Mouse (Mus musculus) midbrain, embryonic 10.5 days (tissue): ENCODE measurements around the gene Eva1b. TPM values are rescaled to one million over a fixed set of nuclear protein-coding genes. Genes with fewer than 3 reads are reported as not detected.

ENCODE experiments used
- DNase-seq: peaks from one replicate; pipeline ENCODE4 v3.0.0-alpha.2; 2017; ENCODE audit warnings: low spot score
- H3K27ac ChIP-seq: fragments of 300-500 bp; sonication (generic); replicated peaks from 2 replicates; pipeline ENCODE4 v1.5.1; 2016; ENCODE audit warnings: mild to moderate bottlenecking
- H3K27me3 ChIP-seq: fragments of 300-500 bp; sonication (generic); 2 replicates; pipeline ENCODE4 v1.6.1; 2016; ENCODE audit warnings: low read depth, mild to moderate bottlenecking; ENCODE audit not compliant: poor library complexity, severe bottlenecking
- H3K36me3 ChIP-seq: fragments of 300-500 bp; sonication (generic); 2 replicates; pipeline ENCODE4 v1.6.1; 2016; ENCODE audit warnings: mild to moderate bottlenecking, moderate library complexity
- H3K4me1 ChIP-seq: fragments of 300-500 bp; sonication (generic); 2 replicates; pipeline ENCODE4 v1.6.1; 2016
- H3K4me3 ChIP-seq: fragments of 300-500 bp; sonication (generic); 2 replicates; pipeline ENCODE4 v1.5.1; 2016; ENCODE audit warnings: mild to moderate bottlenecking, moderate library complexity
- H3K9me3 ChIP-seq: fragments of 300-500 bp; sonication (generic); replicated peaks from 2 replicates; pipeline ENCODE4 v1.6.1; 2016; ENCODE audit warnings: mild to moderate bottlenecking
- WGBS: fragments of 180-500 bp; shearing (Covaris S2); methylation state at CpG from one replicate; pipeline ENCODE4 v1.1.7; 2016; 5-methylcytosine and 5-hydroxymethylcytosine counted together
- polyA plus RNA-seq: library from polyadenylated mRNA; unstranded; fragments of >200 nt; fragmentation: Nextera tagmentation; extraction: Ambion mirVana; gene quantifications from 2 replicates; pipeline ENCODE4 v1.2.1, GENCODE M21; 2016

The Eva1b gene
- 22.1 and 25.0 TPM in 2 replicates for polyA plus RNA-seq

GRCm38 (mm10) chr4:126147533-126148160, at the start of gene Eva1b:
Eva1b (plus strand) TSS chr4:126147744.
- peaks cover 65% of the 10 kb centered on the region for H3K27me3 ChIP-seq

GRCm38 (mm10) chr4:126099365-126099764, 48.2 kb upstream of the Eva1b start:
- Histone ChIP-seq H3K4me3 (no peak overlapping the region), H3K27ac (no peak overlapping the region), H3K9me3 (no peaks in the 10 kb centered on the region), H3K4me1 (peaks cover 43% of the 10 kb centered on the region), H3K36me3 (peaks cover 26% of the 10 kb centered on the region), H3K27me3 (no peaks in the 10 kb centered on the region)
- DNase-seq = no peak
- WGBS = 88% methylated on average over 3 of the region's 3 CpGs

More at GRCm38 (mm10) chr4:126147533-126148160, at the start of gene Eva1b:
- WGBS = 2% methylated on average over 24 of the region's 24 CpGs
- H3K27ac ChIP-seq = peak within 1 kb of the TSS; percentile 80
- H3K9me3 ChIP-seq = no peaks in the 10 kb centered on the region
- peak within 1 kb of the TSS; percentile 61 for H3K4me3 ChIP-seq
- no peaks in the 10 kb centered on the region for H3K36me3 ChIP-seq
- peak; percentile 74 for DNase-seq
- peaks cover 47% of the 10 kb centered on the region for H3K4me1 ChIP-seq

GRCm38 (mm10) chr4:126100764-126101163, 46.8 kb upstream of the Eva1b start:
- H3K9me3 ChIP-seq = no peaks in the 10 kb centered on the region
- H3K27ac ChIP-seq = no peak overlapping the region
- H3K27me3 ChIP-seq = no peaks in the 10 kb centered on the region
- peaks cover 26% of the 10 kb centered on the region for H3K36me3 ChIP-seq
- H3K4me3 ChIP-seq = no peak overlapping the region
- 85% methylated on average over 3 of the region's 3 CpGs for WGBS
- DNase-seq = no peak
- H3K4me1 ChIP-seq = peaks cover 57% of the 10 kb centered on the region

- DNase-seq = no peak
- 50% methylated on average over 7 of the region's 7 CpGs for WGBS
- peaks cover 54% of the 10 kb centered on the region for H3K4me1 ChIP-seq
- H3K27ac ChIP-seq = peak overlapping the region; percentile 89
- no peaks in the 10 kb centered on the region for H3K9me3 ChIP-seq
- peaks cover 26% of the 10 kb centered on the region for H3K36me3 ChIP-seq
- H3K4me3 ChIP-seq = peak overlapping the region; percentile 98; the same call in 1 of the 2 replicates
- H3K27me3 ChIP-seq = no peaks in the 10 kb centered on the region
Measured at GRCm38 (mm10) chr4:126102061-126102841, 45.3 kb upstream of the Eva1b start.

GRCm38 (mm10) chr4:126103057-126103581, 44.4 kb upstream of the Eva1b start:
- H3K9me3 ChIP-seq = no peaks in the 10 kb centered on the region
- peak overlapping the region; percentile 98 for H3K4me3 ChIP-seq
- H3K27me3 ChIP-seq = no peaks in the 10 kb centered on the region
- peaks cover 52% of the 10 kb centered on the region for H3K4me1 ChIP-seq
- H3K27ac ChIP-seq = peak overlapping the region; percentile 89
- peak; percentile 61 for DNase-seq
- H3K36me3 ChIP-seq = peaks cover 22% of the 10 kb centered on the region
- 3% methylated on average over 15 of the region's 15 CpGs for WGBS

GRCm38 (mm10) chr4:126103590-126104068, 43.9 kb upstream of the Eva1b start, which contains the start of gene Stk40:
Stk40 (plus strand) TSS chr4:126103957.
- Histone ChIP-seq H3K27ac (peak within 1 kb of the TSS; percentile 89), H3K4me3 (peak within 1 kb of the TSS; percentile 98), H3K4me1 (peaks cover 56% of the 10 kb centered on the region), H3K9me3 (no peaks in the 10 kb centered on the region), H3K27me3 (no peaks in the 10 kb centered on the region), H3K36me3 (peaks cover 17% of the 10 kb centered on the region)
- peak; percentile 98 for DNase-seq
- WGBS = under 1% methylated on average over 33 of the region's 34 CpGs

GRCm38 (mm10) chr4:126104261-126105075, 43.1 kb upstream of the Eva1b start:
- WGBS = 3% methylated on average over 34 of the region's 34 CpGs
- Histone ChIP-seq H3K9me3 (no peaks in the 10 kb centered on the region), H3K27me3 (no peaks in the 10 kb centered on the region), H3K4me3 (peak overlapping the region; percentile 98), H3K4me1 (peaks cover 64% of the 10 kb centered on the region), H3K27ac (peak overlapping the region; percentile 89), H3K36me3 (peaks cover 10% of the 10 kb centered on the region; the same call in 1 of the 2 replicates)
- no peak for DNase-seq

GRCm38 (mm10) chr4:126105131-126105783, 42.3 kb upstream of the Eva1b start:
- Histone ChIP-seq H3K36me3 (0 out of 2 replicates have a peak, but pooled peaks cover 7% of the 10 kb centered on the region), H3K27me3 (no peaks in the 10 kb centered on the region), H3K27ac (no peak overlapping the region), H3K4me1 (peaks cover 71% of the 10 kb centered on the region), H3K4me3 (peak overlapping the region; percentile 98), H3K9me3 (no peaks in the 10 kb centered on the region)
- DNase-seq = no peak
- 60% methylated on average over 7 of the region's 7 CpGs for WGBS

- no peak overlapping the region for H3K27ac ChIP-seq
- no peaks in the 10 kb centered on the region for H3K36me3 ChIP-seq
- no peaks in the 10 kb centered on the region for H3K27me3 ChIP-seq
- no peak overlapping the region for H3K4me3 ChIP-seq
- DNase-seq = no peak
- no peaks in the 10 kb centered on the region for H3K9me3 ChIP-seq
- 32% methylated on average over 8 of the region's 8 CpGs for WGBS
- H3K4me1 ChIP-seq = peaks cover 71% of the 10 kb centered on the region
Measured at GRCm38 (mm10) chr4:126108061-126108740, 39.3 kb upstream of the Eva1b start.

GRCm38 (mm10) chr4:126109613-126110373, 37.8 kb upstream of the Eva1b start:
- H3K27ac ChIP-seq = peak overlapping the region; percentile 75
- WGBS = 87% methylated on average over 10 of the region's 10 CpGs
- no peaks in the 10 kb centered on the region for H3K27me3 ChIP-seq
- no peaks in the 10 kb centered on the region for H3K36me3 ChIP-seq
- peaks cover 60% of the 10 kb centered on the region for H3K4me1 ChIP-seq
- H3K9me3 ChIP-seq = no peaks in the 10 kb centered on the region
- H3K4me3 ChIP-seq = no peak overlapping the region
- no peak for DNase-seq
